Mouse (Mus musculus): ENCODE measurements around the gene St6gal1.
"Not testable (repeated sequence)": the region's sequence is repeated elsewhere in the genome, so short reads cannot be mapped to it uniquely, and the experiment has no call there.

The St6gal1 gene

GRCm38 (mm10) chr16:23224671-23225068, at the start of gene St6gal1:
Gene St6gal1 (plus strand): TSS chr16:23224740.
- peak; percentile 46 to 59 for DNase-seq

DNA sequence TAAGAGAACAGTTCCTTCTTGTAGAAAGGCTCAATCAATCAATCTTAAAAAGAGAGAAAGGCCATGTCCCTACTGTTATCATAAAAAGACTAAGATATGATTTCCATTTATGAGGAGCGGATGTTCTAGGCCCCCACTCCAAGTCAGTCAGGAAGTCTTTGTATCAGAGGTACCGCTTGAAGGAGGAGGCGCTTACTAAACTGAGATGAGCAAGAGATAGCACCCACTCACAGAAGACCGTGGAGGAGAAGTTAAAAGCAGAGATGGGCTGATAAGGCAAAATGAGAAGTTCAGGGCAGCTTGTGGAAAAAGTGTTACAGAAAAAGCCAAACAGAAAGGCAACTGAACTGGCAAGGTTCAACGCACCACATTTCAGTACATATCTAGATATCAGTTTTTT, 49.7 kb upstream of the St6gal1 start:
- no peak for DNase-seq

- DNase-seq = no peak
These were observed 48.6 kb upstream of the St6gal1 start for GRCm38 (mm10) chr16:23175956-23176355.

- no peak for DNase-seq
These were observed 46.7 kb upstream of the St6gal1 start for GRCm38 (mm10) chr16:23177856-23178255.

- no peak for DNase-seq
These were observed 45.7 kb upstream of the St6gal1 start for GRCm38 (mm10) chr16:23178796-23179195.

GRCm38 (mm10) chr16:23179436-23179835, 45.1 kb upstream of the St6gal1 start:
- not testable (repeated sequence) for DNase-seq

GRCm38 (mm10) chr16:23181054-23181453, 43.5 kb upstream of the St6gal1 start:
- DNase-seq = no peak

DNA sequence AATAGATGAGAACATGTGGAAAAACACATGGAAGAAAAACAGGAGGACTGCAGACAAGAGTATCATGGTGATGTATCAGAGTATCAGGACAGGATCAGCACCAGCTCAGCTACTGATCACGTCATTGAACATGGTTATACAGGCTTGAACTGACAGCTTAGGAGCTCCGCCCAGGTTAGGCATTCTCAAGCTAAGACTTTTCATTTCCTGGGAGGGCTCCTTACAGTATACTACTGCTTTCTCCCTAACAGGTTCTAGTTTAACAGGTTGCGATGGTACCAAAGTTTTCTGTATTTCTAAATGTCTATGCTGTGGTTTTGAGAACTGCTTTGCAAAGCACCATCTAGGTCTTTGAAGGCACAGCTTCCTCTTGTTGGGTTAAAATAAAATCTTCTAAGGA, 43.1 kb upstream of the St6gal1 start:
- no peak for DNase-seq

DNA sequence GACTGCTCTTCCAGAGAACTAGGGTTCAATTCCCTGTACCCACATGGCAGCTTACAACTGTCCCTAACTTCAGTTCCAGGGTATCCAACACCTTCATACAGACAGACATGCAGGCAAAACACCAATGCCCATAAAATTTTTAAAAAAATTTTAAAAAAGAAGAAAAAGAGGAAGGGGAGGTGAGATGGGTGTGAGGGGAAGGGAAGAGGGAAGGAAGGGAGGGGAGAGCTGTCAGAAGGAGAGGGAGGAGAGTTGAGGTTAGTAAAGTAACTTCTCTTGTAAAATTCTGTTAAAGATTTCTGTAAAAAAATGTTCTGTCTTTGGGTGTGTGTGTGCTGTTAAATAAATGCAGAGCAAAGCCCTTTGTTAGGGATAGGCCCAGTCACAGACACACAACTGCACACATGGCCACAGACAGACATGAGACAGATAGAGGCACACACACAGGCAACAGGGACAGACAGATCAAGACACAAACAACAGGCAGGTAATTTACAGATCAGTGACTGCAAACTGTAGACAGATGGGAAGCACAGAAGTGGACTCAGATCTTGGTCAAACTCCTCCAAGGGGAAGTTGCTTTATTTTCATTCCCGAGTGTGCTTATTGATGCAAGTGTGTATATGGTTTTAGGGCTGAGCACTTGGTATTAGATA, 42.5 kb upstream of the St6gal1 start:
- no peak for DNase-seq

DNA sequence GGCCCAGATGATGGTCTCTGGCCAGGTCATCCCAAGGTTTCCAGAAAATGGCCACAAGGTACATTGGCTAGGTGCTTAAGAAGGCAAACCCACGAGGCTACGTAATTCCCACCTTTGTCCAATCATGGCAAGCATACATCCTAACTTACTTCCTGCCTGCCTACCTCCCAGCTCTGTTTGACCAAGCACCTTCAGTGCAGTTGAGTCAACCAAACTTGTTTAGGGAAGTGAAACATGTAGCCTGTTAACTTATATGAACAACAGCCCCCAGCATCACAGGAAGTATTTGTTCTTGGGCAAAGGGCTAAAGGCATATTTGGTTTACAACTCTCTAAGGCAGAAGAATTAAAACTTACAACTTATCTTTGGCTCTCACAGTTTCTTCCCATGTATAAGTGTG, 38.7 kb upstream of the St6gal1 start:
- DNase-seq = no peak

GRCm38 (mm10) chr16:23186418-23186817, 38.1 kb upstream of the St6gal1 start:
- no peak for DNase-seq

- no peak for DNase-seq
These were observed 36.6 kb upstream of the St6gal1 start for GRCm38 (mm10) chr16:23187983-23188382.

GRCm38 (mm10) chr16:23189612-23190011, 34.9 kb upstream of the St6gal1 start:
- DNase-seq = no peak

GRCm38 (mm10) chr16:23191560-23192242, 32.8 kb upstream of the St6gal1 start:
- DNase-seq = no peak

- no peak for DNase-seq
These were observed 28.9 kb upstream of the St6gal1 start for GRCm38 (mm10) chr16:23195618-23196017.

GRCm38 (mm10) chr16:23196296-23196695, 28.2 kb upstream of the St6gal1 start:
- DNase-seq = no peak

GRCm38 (mm10) chr16:23196791-23197190, 27.7 kb upstream of the St6gal1 start:
- DNase-seq = no peak

DNA sequence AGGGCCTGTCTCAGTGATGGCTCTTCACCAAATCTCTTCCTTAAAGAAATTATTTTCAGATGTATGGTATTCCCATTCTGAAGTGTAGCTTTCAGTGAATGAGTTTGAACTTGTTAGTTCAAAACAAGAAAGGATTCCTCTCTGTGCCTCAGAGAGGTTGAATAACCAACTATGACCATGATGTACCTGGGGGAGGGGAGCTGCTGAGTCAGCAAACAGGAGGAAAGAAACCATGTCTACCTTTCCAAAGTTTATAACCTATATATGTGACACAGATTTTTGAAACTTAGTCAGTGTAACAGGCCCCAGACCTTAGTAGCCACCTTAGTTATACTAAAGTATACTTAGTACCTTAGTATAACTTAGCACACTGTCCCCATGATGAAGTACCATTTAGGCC, 23.0 kb upstream of the St6gal1 start:
- no peak for DNase-seq

- DNase-seq = no peak
These were observed 10.2 kb upstream of the St6gal1 start for GRCm38 (mm10) chr16:23214314-23214713.

GRCm38 (mm10) chr16:23215241-23215900, 9.2 kb upstream of the St6gal1 start:
- DNase-seq = no peak

GRCm38 (mm10) chr16:23216366-23216765, 8.2 kb upstream of the St6gal1 start:
- no peak for DNase-seq

GRCm38 (mm10) chr16:23218313-23218712, 6.2 kb upstream of the St6gal1 start:
- DNase-seq = no peak

DNA sequence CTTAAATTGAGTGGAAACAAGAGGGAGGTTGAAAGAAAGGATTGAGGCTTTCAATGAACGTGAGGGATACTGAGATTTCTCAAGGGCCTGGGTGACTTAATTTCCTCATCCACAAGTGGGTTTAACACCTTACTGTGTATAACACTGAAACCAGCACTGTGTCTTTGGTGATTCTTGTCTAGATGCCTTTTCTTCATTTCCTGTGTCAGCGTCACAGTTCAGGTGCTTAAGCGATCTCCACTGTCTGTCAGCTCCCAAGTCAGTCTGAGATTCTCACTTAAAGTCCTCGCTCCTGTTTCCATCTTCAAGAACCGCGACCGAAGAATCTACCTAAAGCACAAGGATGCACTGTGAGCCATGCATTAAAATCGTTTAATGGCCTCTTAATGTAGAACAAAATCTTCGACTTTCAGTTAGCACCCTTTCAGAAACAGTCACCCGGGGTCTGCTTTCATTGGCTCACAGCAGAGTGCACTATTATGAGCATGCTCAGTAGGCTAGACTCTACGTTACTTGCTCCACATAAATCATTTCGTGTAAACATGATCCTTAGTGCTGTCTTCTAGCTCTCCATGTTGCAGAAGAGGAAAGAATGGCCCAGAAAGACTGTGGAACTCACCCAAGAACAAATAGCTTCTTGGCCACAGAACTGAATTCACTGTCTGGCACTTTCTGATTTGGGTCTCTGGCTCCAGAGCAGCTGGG, 1.2 kb upstream of the St6gal1 start:
- no peak for DNase-seq
